Mouse (Mus musculus): ENCODE results near the gene Hba-a2. TPM values are rescaled to one million over a fixed set of nuclear protein-coding genes. Genes with fewer than 3 reads are reported as not detected.

Gene Hba-a2
- polyA plus RNA-seq, 2 experiments: 9,478 to 14,532 TPM

- H3K27me3 ChIP-seq (ENCODE audit: control insufficient read depth, insufficient read depth, low read length): no peaks in the 10 kb centered on the region
- DNase-seq (ENCODE audit: low spot score): no peak
- H3K27ac ChIP-seq (replicated peaks; ENCODE audit: low read depth, low read length): no peak overlapping the region
- H3K36me3 ChIP-seq (ENCODE audit: control insufficient read depth, insufficient read depth, low read length): no peaks in the 10 kb centered on the region
- WGBS: 66% methylated on average over 11 of the region's 11 CpGs
- H3K4me3 ChIP-seq (replicated peaks; ENCODE audit: low read length): no peak overlapping the region
- no peaks in the 10 kb centered on the region for H3K9me3 ChIP-seq (ENCODE audit: control insufficient read depth, low read length)
- no peak for TF ChIP-seq POLR2A (IDR thresholded peaks at IDR 0.05; ENCODE audit: borderline replicate concordance, extremely low read depth, insufficient read depth, insufficient read length)
- no peak overlapping the region for H3K4me2 ChIP-seq (replicated peaks; ENCODE audit: low read depth, low read length, severe bottlenecking)
- ATAC-seq (ENCODE audit: low FRiP score, low read depth): peak; percentile 53
- no peak overlapping the region for H3K9ac ChIP-seq (ENCODE audit: low read depth, low read length, severe bottlenecking)
- no peaks in the 10 kb centered on the region for H3K4me1 ChIP-seq (ENCODE audit: control insufficient read depth, insufficient read depth, low read length)
Measured at GRCm38 (mm10) chr11:32320507-32321195, 24.4 kb downstream of the Hba-a2 start.

DNA sequence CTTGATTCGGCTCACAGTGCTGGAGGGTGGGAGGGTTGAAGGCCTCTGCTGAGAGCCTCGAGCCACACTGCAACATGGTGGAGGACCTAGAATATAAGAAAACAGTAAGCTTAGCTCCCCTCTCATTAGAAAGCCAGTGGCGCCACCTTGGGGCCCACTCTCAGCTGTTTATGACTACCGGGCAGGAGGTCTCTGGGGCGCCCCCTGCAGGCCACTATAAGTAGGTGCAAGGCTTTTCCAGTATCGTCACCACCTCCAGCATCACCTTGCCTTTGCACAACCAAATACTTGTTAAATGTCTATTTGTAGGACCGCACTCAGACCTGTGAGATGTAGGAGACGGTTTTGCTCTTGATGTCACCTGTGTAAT, 24.9 kb downstream of the Hba-a2 start:
- H3K27me3 ChIP-seq (ENCODE audit: control insufficient read depth, insufficient read depth, low read length): no peaks in the 10 kb centered on the region
- H3K4me2 ChIP-seq (replicated peaks; ENCODE audit: low read depth, low read length, severe bottlenecking): no peak overlapping the region
- H3K36me3 ChIP-seq (ENCODE audit: control insufficient read depth, insufficient read depth, low read length): no peaks in the 10 kb centered on the region
- H3K4me1 ChIP-seq (ENCODE audit: control insufficient read depth, insufficient read depth, low read length): no peaks in the 10 kb centered on the region
- DNase-seq (ENCODE audit: low spot score): peak; percentile 62
- 36% methylated on average over 8 of the region's 8 CpGs for WGBS
- no peak overlapping the region for H3K4me3 ChIP-seq (replicated peaks; ENCODE audit: low read length)
- H3K9ac ChIP-seq (ENCODE audit: low read depth, low read length, severe bottlenecking): no peak overlapping the region
- no peak for ATAC-seq (ENCODE audit: low FRiP score, low read depth)
- no peak for TF ChIP-seq POLR2A (IDR thresholded peaks at IDR 0.05; ENCODE audit: borderline replicate concordance, extremely low read depth, insufficient read depth, insufficient read length)
- H3K27ac ChIP-seq (replicated peaks; ENCODE audit: low read depth, low read length): no peak overlapping the region
- H3K9me3 ChIP-seq (ENCODE audit: control insufficient read depth, low read length): no peaks in the 10 kb centered on the region

DNA sequence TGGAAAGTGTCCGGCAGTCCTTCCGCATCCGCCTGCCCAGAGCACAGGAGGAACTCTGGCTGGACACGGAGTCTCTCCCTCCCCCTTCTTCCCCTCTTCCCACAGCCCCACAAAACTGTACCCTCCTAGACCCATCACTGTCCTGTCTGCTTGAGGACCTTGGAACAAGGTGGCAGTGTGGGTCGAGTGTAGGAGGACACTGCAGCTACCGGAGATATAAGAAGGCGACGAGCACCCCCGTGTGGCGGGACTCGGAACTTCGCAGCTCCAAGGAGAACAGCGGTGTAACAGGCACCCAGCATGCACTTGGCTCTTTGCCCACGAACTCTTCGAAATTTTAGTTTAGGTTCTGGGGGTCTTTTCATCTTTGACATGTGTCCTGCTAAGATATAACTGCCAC, 28.3 kb downstream of the Hba-a2 start:
- Histone ChIP-seq H3K9ac (ENCODE audit: low read depth, low read length, severe bottlenecking) (no peak overlapping the region), H3K36me3 (ENCODE audit: control insufficient read depth, insufficient read depth, low read length) (no peaks in the 10 kb centered on the region), H3K9me3 (ENCODE audit: control insufficient read depth, low read length) (no peaks in the 10 kb centered on the region), H3K4me3 (replicated peaks; ENCODE audit: low read length) (no peak overlapping the region), H3K4me2 (replicated peaks; ENCODE audit: low read depth, low read length, severe bottlenecking) (peak overlapping the region; percentile 30; the same call in 1 of the 2 replicates), H3K4me1 (ENCODE audit: control insufficient read depth, insufficient read depth, low read length) (no peaks in the 10 kb centered on the region), H3K27me3 (ENCODE audit: control insufficient read depth, insufficient read depth, low read length) (no peaks in the 10 kb centered on the region), H3K27ac (replicated peaks; ENCODE audit: low read depth, low read length) (no peak overlapping the region)
- 12% methylated on average over 15 of the region's 15 CpGs for WGBS
- DNase-seq (ENCODE audit: low spot score) (peak; percentile 90), ATAC-seq (ENCODE audit: low FRiP score, low read depth) (peak; percentile 70)
- no peak for TF ChIP-seq POLR2A (IDR thresholded peaks at IDR 0.05; ENCODE audit: borderline replicate concordance, extremely low read depth, insufficient read depth, insufficient read length)

DNA sequence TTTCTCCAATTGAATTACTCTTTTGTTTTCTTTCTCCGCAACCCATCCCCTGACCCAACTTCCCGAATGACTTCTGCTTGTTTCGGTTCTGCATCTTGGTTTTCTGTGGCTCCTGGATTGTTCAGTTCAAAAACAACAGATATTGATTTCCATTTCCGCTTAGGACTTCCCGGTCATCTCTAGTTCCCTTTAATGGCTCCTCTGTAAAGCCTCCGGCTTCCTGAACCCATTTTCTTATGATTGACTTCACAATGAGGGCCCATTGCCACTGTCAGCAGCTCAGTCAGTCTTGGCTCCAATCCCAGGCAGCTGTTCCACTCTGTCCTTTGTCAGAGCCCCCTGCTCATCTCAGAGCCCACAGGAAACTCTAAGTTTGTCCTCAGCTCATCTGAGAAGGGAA, 34.8 kb downstream of the Hba-a2 start:
- no peaks in the 10 kb centered on the region for H3K27me3 ChIP-seq (ENCODE audit: control insufficient read depth, insufficient read depth, low read length)
- H3K27ac ChIP-seq (replicated peaks; ENCODE audit: low read depth, low read length): no peak overlapping the region

DNA sequence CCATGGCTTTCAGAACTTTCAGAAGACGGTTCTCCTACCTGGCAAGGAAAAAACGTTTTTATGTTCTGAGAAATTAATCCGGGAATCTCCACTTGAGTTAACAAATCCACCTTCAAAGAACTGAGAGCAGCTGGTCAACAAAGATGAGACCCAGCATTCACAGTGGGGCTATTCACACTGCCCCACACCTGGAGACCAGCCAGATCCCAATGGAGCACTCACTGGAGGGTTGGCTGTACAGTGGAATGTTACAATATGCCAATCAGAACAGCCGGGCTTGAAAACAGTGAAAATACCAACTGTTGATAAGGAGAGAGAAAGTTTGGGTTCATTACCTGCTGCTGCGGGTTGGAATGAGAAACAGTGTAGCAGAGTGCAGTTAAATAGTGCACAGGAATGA, 35.6 kb downstream of the Hba-a2 start:
- 60% methylated on average over 5 of the region's 5 CpGs for WGBS
- no peak for TF ChIP-seq POLR2A (IDR thresholded peaks at IDR 0.05; ENCODE audit: borderline replicate concordance, extremely low read depth, insufficient read depth, insufficient read length)
- Histone ChIP-seq H3K4me2 (replicated peaks; ENCODE audit: low read depth, low read length, severe bottlenecking) (no peak overlapping the region), H3K9ac (ENCODE audit: low read depth, low read length, severe bottlenecking) (no peak overlapping the region), H3K36me3 (ENCODE audit: control insufficient read depth, insufficient read depth, low read length) (no peaks in the 10 kb centered on the region), H3K27me3 (ENCODE audit: control insufficient read depth, insufficient read depth, low read length) (no peaks in the 10 kb centered on the region), H3K9me3 (ENCODE audit: control insufficient read depth, low read length) (no peaks in the 10 kb centered on the region), H3K27ac (replicated peaks; ENCODE audit: low read depth, low read length) (no peak overlapping the region), H3K4me3 (replicated peaks; ENCODE audit: low read length) (no peak overlapping the region), H3K4me1 (ENCODE audit: control insufficient read depth, insufficient read depth, low read length) (no peaks in the 10 kb centered on the region)
- DNase-seq (ENCODE audit: low spot score) (no peak), ATAC-seq (ENCODE audit: low FRiP score, low read depth) (no peak)

More for the DNA sequence above, 34.8 kb downstream of the Hba-a2 start:
- Histone ChIP-seq H3K36me3 (ENCODE audit: control insufficient read depth, insufficient read depth, low read length) (no peaks in the 10 kb centered on the region), H3K4me3 (replicated peaks; ENCODE audit: low read length) (no peak overlapping the region), H3K4me1 (ENCODE audit: control insufficient read depth, insufficient read depth, low read length) (no peaks in the 10 kb centered on the region), H3K9me3 (ENCODE audit: control insufficient read depth, low read length) (no peaks in the 10 kb centered on the region), H3K4me2 (replicated peaks; ENCODE audit: low read depth, low read length, severe bottlenecking) (no peak overlapping the region), H3K9ac (ENCODE audit: low read depth, low read length, severe bottlenecking) (no peak overlapping the region)
- no peak for ATAC-seq (ENCODE audit: low FRiP score, low read depth)
- DNase-seq (ENCODE audit: low spot score): peak; percentile 58
- no peak for TF ChIP-seq POLR2A (IDR thresholded peaks at IDR 0.05; ENCODE audit: borderline replicate concordance, extremely low read depth, insufficient read depth, insufficient read length)
- WGBS: 73% methylated on average over 6 of the region's 6 CpGs
